Mouse (Mus musculus) ES-E14 (cell line): ENCODE results near the gene Frs3. TPM values are rescaled to one million over a fixed set of nuclear protein-coding genes. Genes with fewer than 3 reads are reported as not detected.

Experiments used
- DNase-seq: peaks from one replicate; pipeline ENCODE4 v3.0.0-alpha.2; 2013; ENCODE audit warnings: low read depth, low spot score
- H3K27ac ChIP-seq: 2 replicates; pipeline ENCODE4 v1.5.1; 2012; ENCODE audit warnings: low read depth, mild to moderate bottlenecking, low read length, moderate library complexity, mixed read lengths; ENCODE audit not compliant: poor library complexity, insufficient read depth, severe bottlenecking
- H3K36me3 ChIP-seq: 2 replicates; pipeline ENCODE4 v1.6.1; 2012; ENCODE audit warnings: mild to moderate bottlenecking, low read length, moderate library complexity, mixed read lengths; ENCODE audit not compliant: control insufficient read depth, poor library complexity, insufficient read depth, severe bottlenecking
- H3K4me1 ChIP-seq, 2 experiments: fragments of 150-350 bp in 1 of 2; sonication (generic) in 1 of 2; 2 replicates each; pipeline ENCODE4 v1.6.1; 2012; ENCODE audit warnings: low read length in 2 of 2, mild to moderate bottlenecking in 1 of 2, mixed read lengths in 1 of 2; ENCODE audit not compliant: control insufficient read depth in 2 of 2, insufficient read depth in 2 of 2, poor library complexity in 1 of 2
- H3K4me3 ChIP-seq, 2 experiments: fragments of 150-350 bp in 1 of 2; sonication (generic) in 1 of 2; 2 replicates each; pipeline ENCODE4 v1.5.1; 2012; ENCODE audit warnings: low read length in 2 of 2, low read depth in 1 of 2, mild to moderate bottlenecking in 1 of 2, mixed read lengths in 1 of 2; ENCODE audit not compliant: insufficient read depth in 1 of 2, poor library complexity in 1 of 2, severe bottlenecking in 1 of 2
- H3K9ac ChIP-seq: 2 replicates; pipeline ENCODE4 v1.6.1; 2012; ENCODE audit warnings: low read depth, mild to moderate bottlenecking, low read length, mixed read lengths; ENCODE audit not compliant: poor library complexity, insufficient read depth, severe bottlenecking
- H3K9me3 ChIP-seq: fragments of 150-350 bp; sonication (generic); 2 replicates; pipeline ENCODE4 v1.6.1; 2012; ENCODE audit warnings: low read depth, mild to moderate bottlenecking, low read length; ENCODE audit not compliant: control insufficient read depth, insufficient read depth
- CHD2 ChIP-seq: IDR thresholded peaks from 2 replicates; pipeline ENCODE4 v1.6.1; 2014; ENCODE audit warnings: mild to moderate bottlenecking, low read depth, low read length, inconsistent platforms
- HCFC1 ChIP-seq: IDR thresholded peaks from 2 replicates; pipeline ENCODE4 v1.6.1; 2012; ENCODE audit warnings: low read length, inconsistent platforms, borderline replicate concordance; ENCODE audit not compliant: insufficient read depth
- MAFK ChIP-seq: IDR thresholded peaks from 2 replicates; pipeline ENCODE4 v1.6.1; 2014; ENCODE audit warnings: mild to moderate bottlenecking, low read depth, low read length, inconsistent platforms; ENCODE audit not compliant: insufficient read depth
- ZC3H11A ChIP-seq: IDR thresholded peaks from 2 replicates; pipeline ENCODE4 v1.6.1; 2012; ENCODE audit warnings: low read depth, mild to moderate bottlenecking, inconsistent platforms, low read length, borderline replicate concordance
- ZNF384 ChIP-seq: IDR thresholded peaks from 2 replicates; pipeline ENCODE4 v1.6.1; 2012; ENCODE audit warnings: low read depth, low read length, inconsistent platforms
- in situ Hi-C, 2 experiments: fragments of 600-800 bp; cut with MboI; formaldehyde crosslinking; loops; one replicate each; pipeline ENCODE4 v1.15.1; 2025; ENCODE audit warnings: low sequenced_read_pairs in 2 of 2, inconsistent platforms in 1 of 2; ENCODE audit not compliant: unreplicated experiment in 2 of 2
- total RNA-seq: library from RNA; depleted of rRNA; stranded (reverse); fragments of 300-350 nt; gene quantifications from 2 replicates; pipeline ENCODE4 v1.2.3, GENCODE M21; 2012

Frs3 gene
- total RNA-seq, 1 experiment, result 8.4 TPM

- peaks cover 14 to 49% of the 10 kb centered on the region in 2 experiments for H3K4me1 ChIP-seq
- H3K9ac ChIP-seq, result peak overlapping the region; percentile 4; the same call in 1 of the 2 replicates
- in situ Hi-C loops, result no loop called here
- no peak for TF ChIP-seq CHD2
- DNase-seq, result no peak
- H3K9me3 ChIP-seq, result no peaks in the 10 kb centered on the region
- H3K36me3 ChIP-seq, result no peaks in the 10 kb centered on the region; the same call in 1 of the 2 replicates
- H3K27ac ChIP-seq, result no peak overlapping the region
- no peak overlapping the region for H3K4me3 ChIP-seq
These were observed 20.1 kb downstream of the Frs3 start for GRCm38 (mm10) chr17:47708972-47709371.

GRCm38 (mm10) chr17:47710036-47710435 lies 21.2 kb downstream of the Frs3 start:
- no peak for TF ChIP-seq MAFK
- TF ChIP-seq ZNF384, result no peak
- no peak for TF ChIP-seq CHD2
- no peak for TF ChIP-seq ZC3H11A
- no peak for TF ChIP-seq HCFC1
- peak overlapping the region; percentile 79 for H3K27ac ChIP-seq

GRCm38 (mm10) chr17:47711883-47712282 lies 23.1 kb downstream of the Frs3 start:
- H3K9me3 ChIP-seq, result no peaks in the 10 kb centered on the region
- TF ChIP-seq ZC3H11A (no peak), HCFC1 (no peak), ZNF384 (no peak), CHD2 (no peak), MAFK (no peak)
- H3K9ac ChIP-seq, result peak overlapping the region; percentile 40; the same call in 1 of the 2 replicates
- no peaks in the 10 kb centered on the region for H3K36me3 ChIP-seq
- in situ Hi-C loops, result no loop called here
- peak overlapping the region; percentile 36; the same call in 1 of the 2 replicates for H3K27ac ChIP-seq
- DNase-seq, result no peak
- H3K4me1 ChIP-seq, result peaks cover 16 to 52% of the 10 kb centered on the region in 2 experiments
- H3K4me3 ChIP-seq, result peak overlapping the region in 1 of 2 experiments; percentile 17; a peak in 1 of 4 replicates

More at GRCm38 (mm10) chr17:47710036-47710435, 21.2 kb downstream of the Frs3 start:
- Histone ChIP-seq H3K4me3 (peak overlapping the region; percentile 13 to 16; a peak in 1 of 4 replicates), H3K4me1 (peaks cover 16 to 52% of the 10 kb centered on the region in 2 experiments), H3K9ac (no peak overlapping the region; the same call in 1 of the 2 replicates), H3K36me3 (no peaks in the 10 kb centered on the region; the same call in 1 of the 2 replicates), H3K9me3 (no peaks in the 10 kb centered on the region)
- in situ Hi-C loops, result no loop called here
- no peak for DNase-seq

- peak overlapping the region; percentile 81 for H3K27ac ChIP-seq
- H3K4me1 ChIP-seq, result peaks cover 16 to 43% of the 10 kb centered on the region in 2 experiments
These were observed 24.2 kb downstream of the Frs3 start for GRCm38 (mm10) chr17:47712889-47713571.

More at GRCm38 (mm10) chr17:47712889-47713571, 24.2 kb downstream of the Frs3 start:
- DNase-seq, result no peak
- H3K4me3 ChIP-seq, result peak overlapping the region; percentile 53
- in situ Hi-C loops, result no loop called here
- no peak overlapping the region for H3K9ac ChIP-seq
- TF ChIP-seq ZC3H11A, result no peak
- TF ChIP-seq MAFK, result no peak
- TF ChIP-seq CHD2, result no peak
- no peak for TF ChIP-seq ZNF384
- TF ChIP-seq HCFC1, result no peak
- H3K9me3 ChIP-seq, result no peaks in the 10 kb centered on the region
- no peaks in the 10 kb centered on the region for H3K36me3 ChIP-seq
